Mouse (Mus musculus): ENCODE data around the gene Oscar.

The Oscar gene

DNA sequence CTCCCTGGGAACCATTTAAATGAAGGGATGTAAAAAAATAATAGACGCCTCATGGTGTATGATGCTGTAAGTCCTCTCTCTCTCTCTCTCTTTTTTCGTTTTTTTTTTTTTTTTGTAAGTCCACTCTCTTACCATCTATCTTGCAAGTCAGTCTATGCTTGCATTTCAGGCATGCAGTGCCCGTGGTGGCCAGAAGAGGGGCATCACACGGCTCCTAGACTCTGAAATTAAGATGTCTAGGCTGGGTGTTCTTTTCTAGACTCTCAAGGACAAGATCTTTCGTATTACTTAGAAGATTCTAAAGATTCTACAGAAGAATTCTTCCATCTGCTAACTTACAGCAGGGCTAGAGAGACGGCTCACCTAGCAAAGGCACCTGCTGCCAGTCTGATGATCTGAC lies 46.2 kb downstream of the Oscar start:
- in situ Hi-C loops (cut with MboI; ENCODE audit: low sequenced_read_pairs): no loop called here

- in situ Hi-C loops (cut with MboI; ENCODE audit: low sequenced_read_pairs): no loop called here
Measured at GRCm38 (mm10) chr7:3567336-3567735, 48.6 kb downstream of the Oscar start.
